Mouse (Mus musculus): ENCODE data around the gene Ltbr.

Ltbr gene

DNA sequence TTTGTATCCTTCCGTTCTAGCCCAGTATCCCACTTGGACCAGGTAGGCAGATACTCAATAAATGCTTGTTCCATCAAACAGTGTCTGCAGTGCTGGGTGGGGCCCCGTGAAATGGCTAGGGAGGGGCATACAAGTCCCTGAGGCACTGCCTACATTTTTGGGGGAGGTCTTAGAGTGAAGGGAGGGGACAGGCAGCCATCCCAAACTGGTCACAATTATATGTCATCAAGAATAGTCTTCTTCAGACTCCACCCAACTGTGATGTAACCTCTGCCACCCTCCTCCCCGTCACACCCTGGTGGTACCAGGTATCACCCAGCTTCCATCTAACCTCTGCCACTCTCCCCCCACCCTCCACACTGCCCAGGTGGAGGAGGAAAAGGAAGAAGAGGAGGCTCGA is 31.2 kb upstream of the Ltbr start:
- DNase-seq, result no peak

DNA sequence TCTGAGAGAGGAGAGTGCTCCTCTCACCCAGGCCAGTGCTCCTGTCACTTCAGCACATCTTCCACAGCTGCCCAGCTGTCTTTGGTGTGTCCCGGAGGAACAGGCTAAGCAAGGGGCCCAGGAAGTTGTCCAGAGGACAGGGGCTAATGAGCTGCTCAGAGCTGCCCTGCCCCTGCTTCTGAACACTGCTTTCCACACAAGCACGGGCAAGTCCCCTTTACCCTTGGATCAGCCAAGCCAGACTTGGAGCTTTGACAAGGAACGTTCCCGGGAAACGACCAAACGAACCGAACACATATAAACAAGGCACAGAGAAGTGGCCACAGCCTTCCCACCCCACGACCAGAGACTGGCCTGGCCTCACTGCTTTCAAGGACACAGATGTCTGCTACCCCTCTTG is 30.4 kb upstream of the Ltbr start:
- DNase-seq, result no peak

DNA sequence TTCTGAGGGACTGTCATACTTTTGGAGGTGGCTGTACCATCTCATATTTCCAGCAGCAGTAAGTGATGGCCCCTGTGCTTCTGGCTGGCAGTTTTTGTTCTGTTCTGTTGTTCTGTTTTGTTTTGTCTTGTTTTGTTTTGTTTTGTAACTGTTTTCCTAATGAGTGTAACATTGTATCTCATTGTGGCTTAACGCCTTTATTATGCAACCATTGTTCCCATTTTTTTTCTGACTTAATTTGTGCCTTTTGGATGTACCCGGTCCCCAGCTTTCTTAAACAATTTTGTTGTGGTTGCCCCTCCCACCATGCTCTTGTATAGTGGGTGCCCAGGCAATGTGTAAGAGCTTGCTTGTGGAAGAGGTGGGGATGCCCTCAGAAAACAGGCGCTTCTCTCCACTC is 28.5 kb upstream of the Ltbr start:
- no peak for DNase-seq

DNA sequence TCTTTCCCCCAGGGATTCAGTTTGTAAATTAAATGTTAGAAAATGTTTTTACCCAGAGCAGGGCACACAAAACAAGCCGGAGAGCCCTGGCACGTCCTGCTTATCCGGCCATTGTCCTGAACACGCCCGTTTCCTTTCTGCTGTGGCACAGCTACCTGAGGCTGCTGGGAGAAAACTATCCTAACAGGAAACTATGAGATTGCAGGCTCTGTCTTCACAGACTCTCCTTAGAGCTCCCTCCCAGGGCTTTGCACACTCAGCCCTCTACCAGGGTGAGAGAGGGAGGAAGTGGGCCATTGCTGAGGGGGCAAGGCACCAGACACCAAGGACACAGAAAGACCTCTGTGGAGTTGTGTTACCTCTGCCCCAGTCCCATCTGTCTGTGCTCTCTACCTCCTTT is 26.6 kb upstream of the Ltbr start:
- no peak for DNase-seq

DNA sequence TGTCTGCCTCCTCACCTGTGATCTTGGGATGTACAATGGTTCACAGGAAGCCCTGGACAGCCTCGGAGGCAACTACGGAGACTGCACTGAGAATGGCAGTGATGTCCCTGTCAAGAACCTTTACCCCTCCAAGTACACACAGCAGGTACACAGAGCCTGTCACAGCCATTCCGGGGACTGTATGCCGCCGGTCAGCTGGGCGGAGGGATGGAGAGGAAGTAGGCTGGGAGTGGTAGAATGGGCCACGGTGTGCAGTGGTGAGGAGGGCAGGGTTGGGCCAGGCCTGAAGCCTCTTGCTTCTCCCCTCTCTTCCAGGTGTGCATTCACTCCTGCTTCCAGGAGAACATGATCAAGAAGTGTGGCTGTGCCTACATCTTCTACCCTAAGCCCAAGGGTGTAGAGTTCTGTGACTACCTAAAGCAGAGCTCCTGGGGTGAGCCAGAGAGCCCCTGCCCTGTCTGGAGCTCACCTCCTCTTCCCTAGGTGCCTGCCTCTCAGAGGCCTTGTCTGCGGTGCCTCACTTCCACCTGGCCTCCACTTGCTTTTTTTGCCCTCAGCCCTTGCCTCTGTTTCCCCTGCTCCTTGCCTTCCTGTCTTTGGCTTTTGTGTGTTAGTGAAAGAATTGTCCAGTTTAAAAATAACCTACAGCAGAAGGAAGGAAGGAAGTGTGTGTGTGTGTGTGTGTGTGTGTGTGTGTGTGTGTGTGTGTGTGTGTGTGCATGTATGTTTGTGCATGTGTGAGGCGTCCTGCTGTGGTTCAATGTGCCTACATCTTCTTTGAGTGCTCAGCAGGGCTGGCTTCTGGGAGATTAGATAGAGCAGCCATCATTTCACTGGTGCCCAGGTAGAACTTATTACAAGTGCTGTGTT is 25.3 kb upstream of the Ltbr start:
- no peak for DNase-seq

GRCm38 (mm10) chr6:125334356-125334755 is 20.7 kb upstream of the Ltbr start:
- no peak for DNase-seq

DNA sequence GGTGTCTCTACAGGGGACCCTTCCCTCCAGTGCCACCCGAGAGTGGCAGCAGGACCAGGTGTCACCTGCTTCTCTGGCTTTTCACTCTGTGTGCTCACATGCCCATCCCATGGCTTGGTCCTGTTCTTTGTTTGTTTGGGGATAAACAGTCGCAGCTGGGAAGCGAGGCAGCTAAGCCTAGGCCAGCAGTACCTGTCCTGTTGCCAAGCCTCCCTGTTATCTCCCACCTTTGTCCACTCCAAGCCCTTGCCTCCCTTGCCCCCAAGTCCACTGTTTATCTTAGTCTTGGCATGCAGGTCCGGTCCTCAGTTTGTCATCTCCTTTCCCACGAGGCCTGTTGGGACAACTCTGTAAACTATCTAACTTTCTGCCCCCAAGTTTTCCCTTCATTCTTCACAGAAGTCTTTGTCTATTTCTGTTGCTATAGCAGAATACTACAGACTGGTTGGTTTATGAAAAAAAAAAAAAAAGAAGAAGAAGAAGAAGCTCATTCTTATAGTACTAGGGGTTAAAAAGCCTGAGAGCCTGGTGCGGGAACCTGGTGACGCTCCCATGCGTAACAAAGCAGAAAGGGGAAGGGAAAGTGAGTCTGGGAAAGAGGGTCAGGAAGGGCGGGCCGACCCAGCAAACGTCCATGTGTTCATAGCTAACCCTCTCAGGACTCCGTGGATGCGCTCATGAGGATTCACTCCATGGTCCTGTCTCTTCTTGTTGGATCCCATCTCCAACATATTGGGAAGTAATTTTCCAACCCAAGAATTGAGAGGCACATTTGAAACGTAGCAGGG is 19.6 kb upstream of the Ltbr start:
- DNase-seq, result no peak

GRCm38 (mm10) chr6:125330626-125331326 is 17.1 kb upstream of the Ltbr start:
- DNase-seq, result peak; percentile 93

GRCm38 (mm10) chr6:125328243-125328642 is 14.6 kb upstream of the Ltbr start:
- no peak for DNase-seq

- no peak for DNase-seq
Observed at GRCm38 (mm10) chr6:125325337-125325736, 11.7 kb upstream of the Ltbr start.

- no peak for DNase-seq
Observed at GRCm38 (mm10) chr6:125323547-125323946, 9.9 kb upstream of the Ltbr start.

DNA sequence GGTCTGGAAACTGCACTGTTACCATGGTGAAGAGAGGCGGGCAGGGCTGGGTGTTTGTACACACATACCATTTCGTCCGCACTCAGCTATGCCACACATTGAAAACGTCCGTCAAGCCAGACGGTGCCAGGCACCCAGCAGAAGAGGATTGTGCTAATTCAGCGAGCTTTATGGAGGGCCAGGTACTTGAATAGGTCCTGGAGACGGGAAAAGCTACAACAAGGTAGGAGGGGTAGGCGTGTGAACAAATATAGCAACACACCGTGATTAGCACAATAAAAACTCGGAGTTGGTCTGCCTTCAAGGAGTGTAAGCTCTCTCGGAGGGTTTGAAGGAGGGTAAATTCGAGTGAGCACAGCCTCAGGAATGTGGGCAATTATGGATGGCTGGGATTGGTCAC is 9.1 kb upstream of the Ltbr start:
- DNase-seq, result no peak

GRCm38 (mm10) chr6:125321114-125321855 is 7.6 kb upstream of the Ltbr start:
- DNase-seq, result no peak

- DNase-seq, result no peak
Observed at GRCm38 (mm10) chr6:125320323-125320722, 6.6 kb upstream of the Ltbr start, which contains the start of gene Scnn1a. Gene Scnn1a, plus strand, starts transcription at chr6:125320659.

GRCm38 (mm10) chr6:125319919-125320296 is 6.2 kb upstream of the Ltbr start:
- DNase-seq, result no peak

DNA sequence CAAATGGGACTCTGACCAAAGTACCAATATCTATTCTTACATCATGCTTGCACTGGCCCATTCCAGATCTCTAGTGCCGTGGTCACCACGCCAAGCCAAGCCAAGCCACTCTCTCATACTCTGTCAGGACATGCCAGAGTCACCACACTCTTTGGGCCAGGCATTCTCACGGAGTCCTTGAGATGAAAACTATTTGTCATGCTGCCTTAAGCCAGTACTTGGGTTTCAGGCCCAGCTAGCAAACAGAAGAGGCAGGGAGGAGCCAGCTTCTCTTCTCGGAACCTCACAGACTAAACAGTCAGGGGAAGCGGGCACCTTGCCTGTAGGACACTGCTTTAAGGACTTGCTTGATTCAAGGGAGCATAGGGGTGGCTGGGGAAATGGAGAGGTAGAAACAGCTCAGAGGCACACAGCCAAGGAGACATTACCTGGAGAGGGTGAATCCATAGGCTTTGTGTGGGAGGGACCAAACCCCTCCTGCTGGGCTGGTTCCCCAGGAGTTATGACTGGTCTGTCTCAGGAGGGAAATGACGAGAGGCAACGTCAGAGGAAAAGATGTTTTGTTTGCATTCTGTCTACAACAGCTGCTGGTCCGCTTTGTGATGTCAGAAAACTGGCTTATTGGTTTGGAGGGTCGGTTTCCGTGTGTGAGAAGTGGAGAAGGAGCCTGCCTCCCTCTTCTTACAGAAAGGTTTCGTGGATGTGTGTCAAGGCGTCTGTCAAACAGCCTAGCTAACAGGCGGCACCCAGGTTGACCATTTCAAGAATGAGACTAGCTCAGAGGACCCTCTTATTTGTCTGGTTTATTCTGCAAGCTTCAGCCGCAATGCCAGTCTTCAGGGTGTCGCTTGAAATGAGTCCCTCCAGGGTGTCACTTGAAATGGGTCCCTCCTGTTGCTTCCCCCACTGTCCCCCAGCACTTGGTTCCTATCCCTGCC is 5.6 kb upstream of the Ltbr start:
- DNase-seq, result no peak

- peak; percentile 69 for DNase-seq
Observed at GRCm38 (mm10) chr6:125317077-125317476, 3.4 kb upstream of the Ltbr start.

DNA sequence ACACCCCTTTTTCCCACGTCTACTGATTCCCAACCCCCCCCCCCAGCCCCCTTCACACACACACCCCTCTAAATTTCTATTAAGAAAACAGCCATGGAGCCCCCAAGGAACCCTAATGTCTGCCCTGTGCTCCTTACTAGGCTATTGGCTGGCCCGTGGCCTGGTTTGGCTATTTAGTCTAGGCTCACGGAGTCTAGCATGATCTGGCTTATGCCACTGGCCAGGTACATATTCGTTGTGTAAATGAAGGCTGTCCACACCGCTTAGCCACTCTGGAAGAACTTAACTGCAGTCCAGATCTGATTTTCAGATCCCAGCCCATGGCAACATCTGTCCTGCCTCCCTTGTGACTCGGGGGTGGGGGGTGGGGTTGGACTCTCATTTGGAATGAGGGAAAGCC is 1.1 kb upstream of the Ltbr start:
- DNase-seq, result no peak

DNA sequence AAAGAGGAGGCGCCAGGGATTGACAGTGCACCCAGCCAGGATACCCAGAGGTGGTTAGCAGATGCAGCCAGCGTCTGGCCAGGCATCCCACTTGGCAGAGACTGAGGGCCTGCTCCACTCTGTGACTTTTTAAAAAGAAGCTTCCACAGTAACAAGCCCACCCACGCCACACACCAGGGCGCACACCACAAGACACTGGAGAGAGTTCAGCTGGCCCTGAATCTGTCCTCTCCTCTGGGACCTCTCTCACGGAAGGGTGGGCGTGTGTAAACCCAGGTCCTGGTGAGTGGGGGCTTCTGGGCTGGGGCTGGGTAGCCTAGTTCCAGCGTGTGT is 512 bp upstream of the Ltbr start:
- no peak for DNase-seq

GRCm38 (mm10) chr6:125312581-125313355 is 917 bp downstream of the Ltbr start:
- DNase-seq, result no peak

- no peak for DNase-seq
Observed at GRCm38 (mm10) chr6:125312171-125312570, 1.5 kb downstream of the Ltbr start.
